Mouse (Mus musculus) C2C12 (cell line): ENCODE data around the gene Numa1. TPM values are rescaled to one million over a fixed set of nuclear protein-coding genes. Genes with fewer than 3 reads are reported as not detected.

ENCODE experiments used
- H3K27me3 ChIP-seq: one replicate; pipeline ENCODE4 v1.6.1; 2011; ENCODE audit not compliant: control insufficient read depth, insufficient read depth, insufficient read length
- H3K36me3 ChIP-seq: one replicate; pipeline ENCODE4 v1.6.1; 2011; ENCODE audit not compliant: control insufficient read depth, insufficient read depth
- H3K4me3 ChIP-seq: one replicate; pipeline ENCODE4 v1.5.1; 2011; ENCODE audit warnings: mild to moderate bottlenecking, control low read depth; ENCODE audit not compliant: poor library complexity, insufficient read depth, severe bottlenecking
- H3K79me2 ChIP-seq: one replicate; pipeline ENCODE4 v1.6.1; 2011; ENCODE audit not compliant: control insufficient read depth, insufficient read depth
- H3K79me3 ChIP-seq: one replicate; pipeline ENCODE4 v1.6.1; 2011; ENCODE audit warnings: low read depth, control low read depth
- H3ac ChIP-seq: one replicate; pipeline ENCODE3; 2011; ENCODE audit warnings: low read depth; ENCODE audit not compliant: control insufficient read depth, insufficient read length
- CEBPB ChIP-seq: IDR thresholded peaks from one replicate; pipeline ENCODE4 v1.6.1; 2011; ENCODE audit warnings: low read depth, mild to moderate bottlenecking, control low read depth, moderate library complexity
- CTCF ChIP-seq: IDR thresholded peaks from one replicate; pipeline ENCODE4 v1.5.1; 2011; ENCODE audit not compliant: control insufficient read depth, insufficient read depth, insufficient read length
- FOSL1 ChIP-seq: IDR thresholded peaks from one replicate; pipeline ENCODE4 v1.8.0; 2011; ENCODE audit warnings: mild to moderate bottlenecking, low read length; ENCODE audit not compliant: poor library complexity, insufficient read depth, severe bottlenecking
- MAX ChIP-seq: IDR thresholded peaks from one replicate; pipeline ENCODE4 v1.6.1; 2011; ENCODE audit warnings: mild to moderate bottlenecking, control low read depth
- MYOD1 ChIP-seq: IDR thresholded peaks from one replicate; pipeline ENCODE4 v1.6.1; 2011; ENCODE audit warnings: low read depth; ENCODE audit not compliant: control insufficient read depth, insufficient read length
- MYOG ChIP-seq: IDR thresholded peaks from one replicate; pipeline ENCODE4 v1.6.1; 2011; ENCODE audit not compliant: control insufficient read depth, insufficient read length; ENCODE audit errors: extremely low read depth
- USF1 ChIP-seq: IDR thresholded peaks from one replicate; pipeline ENCODE4 v1.6.1; 2011; ENCODE audit warnings: low read depth, mild to moderate bottlenecking, control low read depth, moderate library complexity
- polyA plus RNA-seq: library from polyadenylated mRNA; unstranded; fragments of >200 nt; fragmentation: generic; extraction: Trizol; gene quantifications from one replicate; pipeline ENCODE4 v1.2.1, GENCODE M21; 2012; ENCODE audit warnings: missing spikeins

The Numa1 gene
- polyA plus RNA-seq, 1 experiment, result 80.4 TPM

GRCm38 (mm10) chr7:101994241-101994640 lies 60.3 kb downstream of the Numa1 start:
- H3K4me3 ChIP-seq, result no peak overlapping the region
- H3K79me3 ChIP-seq, result no peaks in the 10 kb centered on the region
- H3K36me3 ChIP-seq, result peaks cover 79% of the 10 kb centered on the region
- H3ac ChIP-seq, result no peak overlapping the region
- no peaks in the 10 kb centered on the region for H3K27me3 ChIP-seq
- TF ChIP-seq CEBPB (no peak), MAX (no peak), USF1 (no peak), FOSL1 (no peak), MYOG (no peak), CTCF (no peak), MYOD1 (no peak)
- peaks cover 5% of the 10 kb centered on the region for H3K79me2 ChIP-seq

DNA sequence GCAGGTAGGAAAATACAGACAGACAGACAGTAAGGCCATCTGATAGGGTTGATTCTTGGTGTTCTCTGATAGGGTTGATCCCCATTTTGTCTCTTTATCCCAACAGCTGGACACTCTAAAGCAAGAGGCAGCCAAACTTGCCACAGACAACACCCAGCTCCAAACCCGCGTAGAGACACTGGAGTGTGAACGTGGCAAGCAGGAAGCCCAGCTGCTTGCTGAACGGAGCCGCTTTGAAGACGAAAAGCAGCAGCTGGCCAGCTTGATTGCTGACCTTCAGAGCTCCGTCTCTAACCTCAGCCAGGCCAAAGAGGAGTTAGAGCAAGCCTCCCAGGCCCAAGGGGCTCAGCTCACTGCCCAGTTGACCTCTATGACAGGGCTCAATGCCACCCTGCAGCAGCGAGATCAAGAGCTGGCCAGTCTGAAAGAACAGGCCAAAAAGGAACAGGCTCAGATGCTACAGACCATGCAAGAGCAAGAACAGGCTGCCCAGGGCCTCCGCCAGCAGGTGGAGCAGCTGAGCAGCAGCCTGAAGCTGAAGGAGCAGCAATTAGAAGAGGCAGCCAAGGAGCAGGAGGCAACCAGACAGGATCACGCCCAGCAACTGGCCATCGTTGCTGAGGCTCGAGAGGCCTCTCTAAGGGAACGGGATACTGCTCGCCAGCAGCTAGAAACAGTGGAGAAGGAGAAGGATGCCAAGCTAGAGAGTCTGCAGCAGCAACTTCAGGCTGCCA lies 64.5 kb downstream of the Numa1 start:
- no peak overlapping the region for H3ac ChIP-seq
- peaks cover 2% of the 10 kb centered on the region for H3K79me3 ChIP-seq
- H3K36me3 ChIP-seq, result peaks cover 78% of the 10 kb centered on the region
- TF ChIP-seq CEBPB, result no peak
- peak; percentile 85 for TF ChIP-seq CTCF
- H3K4me3 ChIP-seq, result no peak overlapping the region
- peaks cover 7% of the 10 kb centered on the region for H3K79me2 ChIP-seq
- no peaks in the 10 kb centered on the region for H3K27me3 ChIP-seq

DNA sequence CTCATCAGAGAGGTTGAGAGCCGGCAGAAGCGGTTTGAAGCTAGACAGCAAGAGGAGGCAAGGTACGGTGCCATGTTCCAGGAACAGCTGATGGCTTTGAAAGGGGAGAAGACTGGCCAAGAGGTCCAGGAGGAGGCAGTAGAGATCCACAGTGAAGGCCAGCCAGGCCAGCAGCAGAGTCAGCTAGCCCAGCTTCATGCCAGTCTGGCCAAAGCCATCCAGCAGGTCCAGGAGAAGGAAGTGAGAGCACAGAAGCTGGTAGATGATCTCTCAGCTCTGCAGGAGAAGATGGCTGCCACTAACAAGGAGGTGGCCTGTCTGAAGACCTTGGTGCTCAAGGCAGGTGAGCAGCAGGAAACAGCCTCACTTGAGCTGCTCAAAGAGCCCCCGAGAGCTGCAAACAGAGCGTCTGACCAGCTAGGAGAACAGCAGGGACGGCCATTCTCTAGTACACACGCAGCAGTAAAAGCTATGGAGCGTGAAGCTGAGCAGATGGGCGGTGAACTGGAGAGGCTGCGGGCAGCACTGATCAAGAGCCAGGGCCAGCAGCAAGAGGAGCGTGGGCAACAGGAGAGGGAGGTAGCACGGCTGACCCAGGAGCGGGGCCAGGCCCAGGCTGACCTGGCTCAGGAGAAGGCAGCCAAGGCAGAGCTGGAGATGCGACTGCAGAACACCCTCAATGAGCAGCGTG lies 65.7 kb downstream of the Numa1 start:
- H3K36me3 ChIP-seq, result peaks cover 79% of the 10 kb centered on the region

DNA sequence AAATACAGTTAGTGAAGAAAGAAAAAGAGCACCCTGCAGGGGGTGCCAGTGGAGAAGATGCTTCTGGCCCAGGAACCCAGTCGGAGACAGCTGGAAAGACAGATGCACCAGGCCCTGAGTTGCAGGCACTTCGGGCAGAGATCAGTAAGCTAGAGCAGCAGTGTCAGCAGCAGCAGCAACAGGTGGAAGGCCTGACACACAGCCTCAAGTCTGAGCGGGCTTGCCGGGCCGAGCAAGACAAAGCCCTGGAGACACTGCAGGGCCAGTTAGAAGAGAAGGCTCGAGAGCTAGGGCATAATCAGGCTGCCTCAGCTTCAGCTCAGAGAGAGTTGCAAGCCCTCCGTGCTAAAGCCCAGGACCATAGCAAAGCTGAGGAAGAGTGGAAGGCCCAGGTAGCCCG lies 66.4 kb downstream of the Numa1 start:
- H3K4me3 ChIP-seq, result no peak overlapping the region
- H3K36me3 ChIP-seq, result peaks cover 86% of the 10 kb centered on the region
- peaks cover 2% of the 10 kb centered on the region for H3K79me3 ChIP-seq
- no peaks in the 10 kb centered on the region for H3K27me3 ChIP-seq
- H3K79me2 ChIP-seq, result peaks cover 12% of the 10 kb centered on the region
- no peak for TF ChIP-seq FOSL1
- TF ChIP-seq CTCF, result no peak
- TF ChIP-seq MAX, result no peak
- TF ChIP-seq CEBPB, result no peak
- TF ChIP-seq MYOD1, result no peak
- no peak for TF ChIP-seq MYOG
- TF ChIP-seq USF1, result no peak
- H3ac ChIP-seq, result no peak overlapping the region

More for the DNA sequence above, 65.7 kb downstream of the Numa1 start:
- TF ChIP-seq FOSL1, result no peak
- TF ChIP-seq CTCF, result no peak
- TF ChIP-seq CEBPB, result no peak
- no peak for TF ChIP-seq MAX
- no peak for TF ChIP-seq MYOD1
- TF ChIP-seq USF1, result no peak
- TF ChIP-seq MYOG, result no peak
- Histone ChIP-seq H3K4me3 (no peak overlapping the region), H3ac (no peak overlapping the region), H3K79me2 (peaks cover 12% of the 10 kb centered on the region), H3K79me3 (peaks cover 2% of the 10 kb centered on the region), H3K27me3 (no peaks in the 10 kb centered on the region)

DNA sequence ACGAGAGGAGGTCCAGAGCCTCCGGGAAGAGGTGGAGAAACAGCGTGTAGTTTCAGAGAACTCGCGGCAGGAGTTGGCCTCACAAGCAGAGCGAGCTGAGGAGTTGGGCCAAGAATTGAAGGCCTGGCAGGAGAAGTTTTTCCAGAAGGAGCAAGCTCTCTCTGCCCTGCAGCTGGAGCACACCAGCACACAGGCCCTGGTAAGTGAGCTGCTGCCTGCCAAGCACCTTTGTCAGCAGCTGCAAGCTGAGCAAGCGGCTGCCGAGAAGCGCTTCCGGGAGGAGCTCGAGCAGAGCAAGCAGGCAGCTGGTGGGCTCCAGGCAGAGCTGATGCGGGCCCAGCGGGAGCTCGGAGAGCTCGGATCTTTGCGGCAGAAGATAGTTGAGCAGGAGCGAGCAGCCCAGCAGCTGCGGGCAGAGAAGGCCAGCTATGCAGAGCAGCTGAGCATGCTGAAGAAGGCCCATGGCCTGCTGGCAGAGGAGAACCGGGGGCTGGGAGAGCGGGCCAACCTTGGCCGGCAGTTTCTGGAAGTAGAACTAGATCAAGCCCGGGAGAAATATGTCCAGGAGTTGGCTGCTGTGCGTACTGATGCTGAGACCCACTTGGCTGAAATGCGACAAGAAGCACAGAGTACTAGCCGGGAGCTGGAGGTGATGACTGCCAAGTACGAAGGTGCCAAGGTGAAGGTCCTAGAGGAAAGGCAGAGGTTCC lies 67.2 kb downstream of the Numa1 start:
- peaks cover 2% of the 10 kb centered on the region for H3K79me3 ChIP-seq
- no peak for TF ChIP-seq MAX
- no peak for TF ChIP-seq MYOD1
- no peak for TF ChIP-seq MYOG
- no peak for TF ChIP-seq USF1
- no peak for TF ChIP-seq CTCF
- no peak for TF ChIP-seq CEBPB
- no peak for TF ChIP-seq FOSL1
- H3K79me2 ChIP-seq, result peaks cover 12% of the 10 kb centered on the region
- peaks cover 86% of the 10 kb centered on the region for H3K36me3 ChIP-seq
- H3K27me3 ChIP-seq, result no peaks in the 10 kb centered on the region
- no peak overlapping the region for H3ac ChIP-seq
- no peak overlapping the region for H3K4me3 ChIP-seq

DNA sequence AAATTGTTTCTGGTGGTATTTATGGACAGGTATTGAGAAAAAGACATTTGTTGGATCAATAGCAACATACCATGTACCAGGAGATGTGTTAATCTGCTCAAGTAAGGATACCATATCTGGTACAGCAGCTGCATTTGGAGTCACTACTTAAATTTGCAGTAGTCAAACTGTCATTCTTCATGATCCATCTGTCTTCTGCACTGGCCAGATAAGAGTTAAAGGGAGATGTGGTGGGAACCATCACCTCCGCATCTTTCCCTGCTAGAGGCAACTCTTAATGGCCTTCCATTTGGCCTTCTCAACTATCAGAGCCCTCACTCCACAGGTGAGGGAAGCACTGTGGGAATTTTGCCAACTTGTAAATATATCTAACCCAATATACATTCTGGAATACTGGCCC lies 72.6 kb downstream of the Numa1 start:
- TF ChIP-seq MYOD1 (no peak), MAX (no peak), CTCF (no peak), USF1 (no peak), FOSL1 (no peak)
- Histone ChIP-seq H3K79me3 (peaks cover under 1% of the 10 kb centered on the region), H3K79me2 (peaks cover 5% of the 10 kb centered on the region), H3K4me3 (no peak overlapping the region), H3K36me3 (peaks cover 85% of the 10 kb centered on the region), H3K27me3 (no peaks in the 10 kb centered on the region), H3ac (no peak overlapping the region)
